Mouse (Mus musculus): ENCODE measurements around the gene Pde7b.

Pde7b gene

GRCm38 (mm10) chr10:20431336-20431735 lies 293.5 kb downstream of the Pde7b start:
- no peak for DNase-seq (ENCODE audit: low spot score in 2 of 2)

- DNase-seq (ENCODE audit: low spot score in 2 of 2): no peak
These were observed 303.5 kb downstream of the Pde7b start for GRCm38 (mm10) chr10:20421299-20421883.

- DNase-seq (ENCODE audit: low spot score in 2 of 2): no peak
These were observed 304.6 kb downstream of the Pde7b start for GRCm38 (mm10) chr10:20420296-20420695.

- DNase-seq (ENCODE audit: low spot score in 2 of 2): no peak
These were observed 306.0 kb downstream of the Pde7b start for GRCm38 (mm10) chr10:20418856-20419219.

- DNase-seq (ENCODE audit: low spot score in 2 of 2): no peak
These were observed 306.5 kb downstream of the Pde7b start for GRCm38 (mm10) chr10:20418202-20418855.

- no peak for DNase-seq (ENCODE audit: low spot score in 2 of 2)
These were observed 315.7 kb downstream of the Pde7b start for GRCm38 (mm10) chr10:20409181-20409580.

GRCm38 (mm10) chr10:20408336-20408735 lies 316.5 kb downstream of the Pde7b start:
- DNase-seq (ENCODE audit: low spot score in 2 of 2): no peak

- no peak for DNase-seq (ENCODE audit: low spot score in 2 of 2)
These were observed 319.4 kb downstream of the Pde7b start for GRCm38 (mm10) chr10:20405471-20405870.

GRCm38 (mm10) chr10:20402941-20403340 lies 321.9 kb downstream of the Pde7b start:
- DNase-seq (ENCODE audit: low spot score in 2 of 2): no peak

- DNase-seq (ENCODE audit: low spot score in 2 of 2): no peak
These were observed 324.5 kb downstream of the Pde7b start for GRCm38 (mm10) chr10:20400406-20400805.

GRCm38 (mm10) chr10:20398641-20399390 lies 326.1 kb downstream of the Pde7b start:
- DNase-seq (ENCODE audit: low spot score in 2 of 2): no peak

GRCm38 (mm10) chr10:20398224-20398623 lies 326.7 kb downstream of the Pde7b start:
- DNase-seq (ENCODE audit: low spot score in 2 of 2): no peak

GRCm38 (mm10) chr10:20395778-20396177 lies 329.1 kb downstream of the Pde7b start:
- DNase-seq (ENCODE audit: low spot score in 2 of 2): no peak

- no peak for DNase-seq (ENCODE audit: low spot score in 2 of 2)
These were observed 330.1 kb downstream of the Pde7b start for GRCm38 (mm10) chr10:20394815-20395214.

- DNase-seq (ENCODE audit: low spot score in 2 of 2): no peak
These were observed 334.3 kb downstream of the Pde7b start for GRCm38 (mm10) chr10:20390568-20390967.

GRCm38 (mm10) chr10:20382807-20383419 lies 342.0 kb downstream of the Pde7b start:
- no peak for DNase-seq (ENCODE audit: low spot score in 2 of 2)

- DNase-seq (ENCODE audit: low spot score in 2 of 2): no peak
These were observed 343.5 kb downstream of the Pde7b start for GRCm38 (mm10) chr10:20381352-20381751.

GRCm38 (mm10) chr10:20380798-20381197 lies 344.1 kb downstream of the Pde7b start:
- no peak for DNase-seq (ENCODE audit: low spot score in 2 of 2)

- DNase-seq (ENCODE audit: low spot score in 2 of 2): no peak
These were observed 345.7 kb downstream of the Pde7b start for GRCm38 (mm10) chr10:20379071-20379735.

GRCm38 (mm10) chr10:20377621-20378020 lies 347.3 kb downstream of the Pde7b start:
- DNase-seq (ENCODE audit: low spot score in 2 of 2): no peak

GRCm38 (mm10) chr10:20372046-20372445 lies 352.8 kb downstream of the Pde7b start:
- no peak for DNase-seq (ENCODE audit: low spot score in 2 of 2)

Data from frontal cortex, postnatal 25 days (tissue).